14 mouse cellular contexts compared by ENCODE assay signal in genomic region chr16:73784296-73785073, GRCm38 (mm10).
A peak's percentile ranks its signal among the peaks of the same experiment; 100 is the strongest.
DNase-seq lines count a peak whose midpoint lies in the region; ATAC-seq lines count a peak whose summit lies in the region.
"Had no signal": no experiment of that assay in that cellular context is flagged by ENCODE, and none has a peak within 500 bp of the region (broad histone marks: within the 10 kb centered on the region; RNA-seq: fewer than 3 reads in every experiment).

No protein-coding gene starts in this region.

- DNase-seq in hindbrain, embryonic 11.5 days (ENCODE audit: low spot score), result peak; percentile 42
- DNase-seq in hindbrain, embryonic 10.5 days (ENCODE audit: low spot score), result no peak
- DNase-seq in right cerebral cortex, adult 2 months (ENCODE audit: low spot score in 2 of 2), result peak; percentile 15 to 16
- no peak for DNase-seq in right cerebral cortex, postnatal 25 days
- DNase-seq in telencephalon, adult 2 months (ENCODE audit: low read depth, low spot score), result peak; percentile 56
- DNase-seq in spleen, adult 18-20 months, result no peak
- DNase-seq: cerebellum, adult 2 months; liver, postnatal 0 days; lung, postnatal 4 days; thymus, adult 2 months had no signal

- H3K36me3 ChIP-seq in hindbrain, embryonic 11.5 days (ENCODE audit: control insufficient read depth, insufficient read depth, low read length), result no peaks in the 10 kb centered on the region
- H3K36me3 ChIP-seq in hindbrain, embryonic 10.5 days, result no peaks in the 10 kb centered on the region
- H3K36me3 ChIP-seq in hindbrain, embryonic 15.5 days, result no peaks in the 10 kb centered on the region
- H3K36me3 ChIP-seq in heart, embryonic 12.5 days, result no peaks in the 10 kb centered on the region
- H3K36me3 ChIP-seq: heart, embryonic 15.5 days; limb, embryonic 15.5 days had no signal

- H3K9ac ChIP-seq in hindbrain, embryonic 11.5 days (ENCODE audit: low read depth, low read length), result no peak overlapping the region
- H3K9ac ChIP-seq in hindbrain, embryonic 15.5 days, result no peak overlapping the region
- no peak overlapping the region for H3K9ac ChIP-seq in heart, embryonic 12.5 days
- H3K9ac ChIP-seq: heart, embryonic 15.5 days; limb, embryonic 15.5 days; liver, postnatal 0 days had no signal

- H3K4me2 ChIP-seq in hindbrain, embryonic 11.5 days (replicated peaks; ENCODE audit: low read depth, low read length), result no peak overlapping the region
- H3K4me2 ChIP-seq in hindbrain, embryonic 15.5 days, result peak overlapping the region; percentile 35
- H3K4me2 ChIP-seq in heart, embryonic 12.5 days, result no peak overlapping the region
- H3K4me2 ChIP-seq: heart, embryonic 15.5 days; limb, embryonic 15.5 days had no signal

- peak; percentile 93 for ATAC-seq in hindbrain, embryonic 11.5 days (ENCODE audit: low FRiP score)
- ATAC-seq in hindbrain, embryonic 15.5 days (ENCODE audit: low FRiP score, low read depth), result peak; percentile 82
- ATAC-seq in heart, embryonic 12.5 days (ENCODE audit: insufficient number of reproducible peaks, low FRiP score), result no peak
- ATAC-seq: liver, postnatal 0 days had no signal

- peak overlapping the region; percentile 58; the same call in 1 of the 2 replicates for H3K27ac ChIP-seq in hindbrain, embryonic 11.5 days (ENCODE audit: low read depth, low read length)
- H3K27ac ChIP-seq in hindbrain, embryonic 10.5 days, result no peak overlapping the region; the same call in 1 of the 2 replicates
- H3K27ac ChIP-seq in hindbrain, embryonic 15.5 days (replicated peaks), result peak overlapping the region; percentile 55
- H3K27ac ChIP-seq in heart, embryonic 12.5 days (ENCODE audit: poor library complexity, severe bottlenecking), result no peak overlapping the region
- H3K27ac ChIP-seq: heart, embryonic 15.5 days; limb, embryonic 15.5 days had no signal

- H3K4me1 ChIP-seq in hindbrain, embryonic 11.5 days (replicated peaks; ENCODE audit: control insufficient read depth, insufficient read depth, low read length), result no peaks in the 10 kb centered on the region
- no peaks in the 10 kb centered on the region; the same call in 1 of the 2 replicates for H3K4me1 ChIP-seq in hindbrain, embryonic 10.5 days (replicated peaks)
- no peaks in the 10 kb centered on the region; the same call in 1 of the 2 replicates for H3K4me1 ChIP-seq in hindbrain, embryonic 15.5 days (replicated peaks)
- peaks cover 3% of the 10 kb centered on the region for H3K4me1 ChIP-seq in heart, embryonic 12.5 days (replicated peaks)
- H3K4me1 ChIP-seq: heart, embryonic 15.5 days; limb, embryonic 15.5 days had no signal

- H3K4me3 ChIP-seq in hindbrain, embryonic 11.5 days (ENCODE audit: low read depth, low read length), result no peak overlapping the region
- H3K4me3 ChIP-seq in hindbrain, embryonic 10.5 days, result no peak overlapping the region
- H3K4me3 ChIP-seq in hindbrain, embryonic 15.5 days, result no peak overlapping the region
- H3K4me3 ChIP-seq in heart, embryonic 12.5 days, result no peak overlapping the region
- H3K4me3 ChIP-seq: heart, embryonic 15.5 days; limb, embryonic 15.5 days had no signal

- WGBS in hindbrain, embryonic 11.5 days, result 74% methylated on average over 10 of the region's 10 CpGs
- WGBS in hindbrain, embryonic 10.5 days, result 89% methylated on average over 10 of the region's 10 CpGs
- WGBS in hindbrain, embryonic 15.5 days, result 61% methylated on average over 10 of the region's 10 CpGs
- WGBS in heart, embryonic 12.5 days, result 77% methylated on average over 10 of the region's 10 CpGs

- H3K27me3 ChIP-seq in hindbrain, embryonic 11.5 days (ENCODE audit: control insufficient read depth, insufficient read depth, low read length), result no peaks in the 10 kb centered on the region
- H3K27me3 ChIP-seq in hindbrain, embryonic 10.5 days (ENCODE audit: insufficient read depth, poor library complexity, severe bottlenecking), result no peaks in the 10 kb centered on the region
- no peaks in the 10 kb centered on the region for H3K27me3 ChIP-seq in hindbrain, embryonic 15.5 days
- H3K27me3 ChIP-seq in heart, embryonic 12.5 days (replicated peaks), result no peaks in the 10 kb centered on the region
- H3K27me3 ChIP-seq: heart, embryonic 15.5 days; limb, embryonic 15.5 days had no signal

- H3K9me3 ChIP-seq in hindbrain, embryonic 11.5 days (ENCODE audit: control insufficient read depth, low read length), result no peaks in the 10 kb centered on the region
- no peaks in the 10 kb centered on the region for H3K9me3 ChIP-seq in hindbrain, embryonic 10.5 days
- no peaks in the 10 kb centered on the region for H3K9me3 ChIP-seq in hindbrain, embryonic 15.5 days
- no peaks in the 10 kb centered on the region for H3K9me3 ChIP-seq in heart, embryonic 12.5 days (replicated peaks)
- H3K9me3 ChIP-seq: heart, embryonic 15.5 days; limb, embryonic 15.5 days had no signal

Comparison
In these comparisons a context has a peak if more than half of its experiments do, and no peak if none do; other contexts are left out.
1. DNase-seq: peak in hindbrain, embryonic 11.5 days (single experiment), right cerebral cortex, adult 2 months (2 of 2) and telencephalon, adult 2 months (single experiment); none in hindbrain, embryonic 10.5 days (single experiment), right cerebral cortex, postnatal 25 days (single experiment) and spleen, adult 18-20 months (0 of 2).
2. H3K27ac ChIP-seq: peak in hindbrain, embryonic 11.5 days (single experiment) and hindbrain, embryonic 15.5 days (single experiment); none in hindbrain, embryonic 10.5 days (single experiment) and heart, embryonic 12.5 days (single experiment).